Mouse (Mus musculus): ENCODE data around the gene Tnfrsf17. TPM values are rescaled to one million over a fixed set of nuclear protein-coding genes. Genes with fewer than 3 reads are reported as not detected.
"Not testable (repeated sequence)": the region's sequence is repeated elsewhere in the genome, so short reads cannot be mapped to it uniquely, and the experiment has no call there.

The Tnfrsf17 gene
- total RNA-seq, 2 experiments from 2014 or later = not detected

DNA sequence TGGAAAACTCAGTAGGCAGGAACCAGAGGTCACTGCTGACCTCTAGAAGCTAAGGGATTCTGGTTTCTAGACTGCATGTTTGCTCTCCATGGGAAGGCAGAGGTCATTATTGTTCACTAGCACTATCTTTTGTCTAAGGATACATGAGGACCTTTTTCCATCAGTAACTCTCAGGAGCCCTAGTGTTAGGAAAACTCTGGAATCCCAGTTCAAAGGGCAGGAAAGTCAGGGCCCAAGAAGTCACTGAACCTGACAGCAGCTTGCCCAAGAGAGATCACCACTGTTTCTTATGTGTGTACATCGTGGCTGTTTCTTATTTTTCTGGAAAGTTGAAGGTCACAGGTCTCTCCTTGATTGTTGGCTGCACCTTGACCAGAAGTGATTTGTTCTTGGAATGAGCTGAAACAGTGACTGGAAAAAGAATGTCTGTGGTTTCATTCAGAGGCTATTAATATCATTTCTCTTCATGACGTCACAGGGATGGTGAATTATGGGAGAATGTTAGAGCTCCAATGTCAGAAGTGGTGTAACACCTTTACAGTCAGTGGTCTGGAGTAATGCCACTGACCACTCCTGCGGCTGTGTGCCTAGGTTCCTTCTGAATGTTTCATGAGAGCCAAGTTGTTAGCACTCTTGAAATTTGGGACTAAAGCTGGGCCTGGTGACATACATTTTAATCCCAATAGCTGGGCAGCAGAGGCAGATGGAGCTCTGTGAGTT is 16.6 kb downstream of the Tnfrsf17 start:
- no peak for DNase-seq (ENCODE audit: low spot score in 2 of 2)

DNA sequence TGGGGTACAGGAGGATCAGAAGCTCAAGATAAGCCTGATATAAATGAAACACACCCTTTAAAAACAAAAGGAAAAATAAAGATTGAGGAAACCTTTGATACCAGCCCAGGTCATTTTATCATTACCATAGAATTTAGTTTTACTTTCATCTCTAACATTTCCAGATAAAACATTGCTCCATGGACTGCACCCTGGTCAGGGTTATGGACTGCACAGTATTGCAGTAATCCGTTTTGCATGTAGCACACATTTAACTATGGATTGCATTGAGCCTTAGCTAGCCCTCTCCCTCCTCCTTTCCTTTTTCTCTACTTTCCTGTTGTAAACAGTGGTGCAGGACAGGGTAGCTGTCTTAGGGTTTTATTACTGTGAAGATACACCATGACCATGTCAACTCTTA is 17.4 kb downstream of the Tnfrsf17 start:
- DNase-seq (ENCODE audit: low spot score in 2 of 2) = no peak

DNA sequence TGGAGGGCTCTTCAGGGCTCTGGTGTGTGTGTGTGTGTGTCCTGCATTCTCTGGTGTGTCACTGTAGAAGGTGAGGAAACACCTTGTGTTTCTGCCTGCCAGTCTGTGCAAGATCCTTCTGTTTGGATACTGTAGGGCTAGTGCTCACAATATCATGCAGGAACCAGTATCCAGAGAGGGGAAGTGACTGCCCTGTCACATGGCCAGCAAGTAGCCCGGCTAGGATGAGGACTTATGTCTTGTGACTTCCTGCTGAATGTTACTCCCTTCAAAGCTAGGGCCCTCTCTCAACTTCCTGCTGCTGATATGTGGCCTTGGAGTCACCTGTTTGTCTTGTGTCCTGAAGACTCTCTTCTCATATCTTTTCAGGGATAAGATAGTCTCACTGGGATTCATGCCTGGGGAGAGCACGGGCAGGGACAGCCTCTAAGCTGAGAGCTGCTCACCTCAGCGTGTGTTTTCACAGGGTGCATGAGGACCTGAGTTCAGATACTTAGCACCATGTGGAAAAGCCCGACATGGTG is 29.7 kb downstream of the Tnfrsf17 start:
- no peak for DNase-seq (ENCODE audit: low spot score in 2 of 2)

DNA sequence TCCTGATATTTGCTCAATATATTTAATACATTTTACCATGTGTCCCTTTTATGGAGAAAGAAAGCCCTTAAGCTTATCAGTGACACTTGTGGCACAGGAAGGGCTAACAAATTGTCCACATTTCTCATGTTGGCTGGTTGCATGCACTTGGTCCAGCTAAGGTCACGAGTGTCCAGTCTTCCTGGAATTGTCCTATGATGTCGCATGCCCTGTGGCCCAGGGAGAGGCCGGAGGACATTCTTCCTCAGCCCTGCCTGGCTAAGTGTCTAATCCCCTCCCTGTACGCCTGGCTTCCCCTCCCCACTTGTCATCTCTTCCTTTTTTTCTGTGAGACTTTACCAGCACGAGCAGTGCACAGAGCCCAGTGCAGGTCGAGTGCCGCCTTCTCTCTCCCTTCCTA is 38.3 kb downstream of the Tnfrsf17 start:
- no peak for DNase-seq (ENCODE audit: low spot score in 2 of 2)

DNA sequence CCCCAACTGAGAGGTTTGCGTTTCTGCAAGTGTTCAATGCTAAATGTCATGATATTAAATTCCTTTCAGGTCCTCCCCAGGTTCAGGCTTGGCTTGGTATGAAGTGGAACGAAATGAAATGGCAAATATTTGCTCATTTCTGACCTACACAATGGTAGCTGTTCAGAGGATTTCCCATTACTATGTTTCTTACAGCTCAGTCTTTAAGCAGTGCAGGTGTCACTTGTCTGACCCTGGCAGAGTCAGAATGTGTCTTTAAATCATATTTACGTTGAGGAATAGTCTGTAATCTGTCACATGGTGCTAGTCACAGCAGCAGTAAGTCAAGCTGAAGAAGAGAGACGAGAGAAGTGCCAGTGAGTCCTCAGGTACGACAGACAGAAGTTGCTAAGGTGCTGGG is 45.6 kb downstream of the Tnfrsf17 start:
- DNase-seq (ENCODE audit: low spot score in 2 of 2) = no peak

DNA sequence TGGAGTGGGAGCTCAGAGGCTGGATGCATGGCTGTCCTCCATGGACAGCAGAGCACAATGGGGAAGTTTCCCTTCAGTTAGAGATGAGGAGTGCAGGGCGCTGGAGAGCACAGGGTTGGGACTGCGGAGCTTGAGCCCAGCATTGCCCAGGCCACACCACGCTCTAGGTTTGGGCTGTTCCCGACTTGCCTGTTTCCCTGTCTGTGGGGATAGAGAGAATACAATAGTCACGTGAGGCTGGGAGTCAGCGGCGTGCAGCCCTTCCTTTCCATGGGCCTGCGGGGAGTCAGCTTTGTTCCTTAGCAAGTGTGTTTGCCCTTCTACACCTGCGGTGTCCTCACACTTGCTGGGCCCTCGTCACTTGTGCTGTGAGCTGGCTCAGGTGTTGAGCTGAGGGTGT is 46.3 kb downstream of the Tnfrsf17 start:
- no peak for DNase-seq (ENCODE audit: low spot score in 2 of 2)

DNA sequence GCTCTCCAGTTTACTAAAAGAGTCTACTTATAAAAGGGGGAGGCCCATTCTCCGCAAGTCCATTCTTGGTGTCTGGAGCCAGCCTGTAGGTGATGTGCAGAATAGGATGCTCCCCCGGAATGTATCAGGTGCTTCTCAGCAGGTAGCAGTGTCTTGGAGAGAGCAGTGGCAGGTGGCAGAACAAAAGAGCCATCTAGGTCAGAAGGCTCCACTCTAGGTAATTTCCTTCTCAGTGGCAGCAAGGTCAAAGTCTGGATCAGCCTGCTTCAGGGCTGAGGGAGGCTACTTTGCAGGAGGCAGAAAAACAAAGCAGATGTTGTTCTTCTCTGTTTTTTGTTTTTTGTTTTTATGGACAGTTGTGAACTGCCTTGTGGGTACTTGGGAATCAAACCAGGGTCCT is 47.0 kb downstream of the Tnfrsf17 start:
- not testable (repeated sequence) for DNase-seq (ENCODE audit: low spot score in 2 of 2)

DNA sequence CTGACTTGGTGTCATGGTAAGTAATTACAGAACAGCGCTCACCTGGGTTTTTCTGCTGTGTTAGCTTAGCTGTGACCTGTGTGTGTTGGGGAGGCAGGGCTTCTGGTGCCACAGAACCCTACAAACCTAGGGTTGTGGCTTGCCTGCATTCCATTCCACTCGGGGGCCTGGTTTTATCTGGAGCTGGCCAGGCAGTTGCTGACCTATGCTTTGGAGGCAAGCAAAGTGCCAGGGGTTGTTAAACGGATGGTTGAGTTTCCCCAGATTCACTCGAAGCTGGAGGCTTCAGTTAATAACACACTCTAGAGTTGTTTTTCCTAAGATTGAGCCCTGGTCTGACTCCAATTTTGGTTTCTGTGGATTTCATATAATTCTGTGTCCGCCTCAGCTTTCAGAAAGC is 52.0 kb downstream of the Tnfrsf17 start:
- no peak for DNase-seq (ENCODE audit: low spot score in 2 of 2)

DNA sequence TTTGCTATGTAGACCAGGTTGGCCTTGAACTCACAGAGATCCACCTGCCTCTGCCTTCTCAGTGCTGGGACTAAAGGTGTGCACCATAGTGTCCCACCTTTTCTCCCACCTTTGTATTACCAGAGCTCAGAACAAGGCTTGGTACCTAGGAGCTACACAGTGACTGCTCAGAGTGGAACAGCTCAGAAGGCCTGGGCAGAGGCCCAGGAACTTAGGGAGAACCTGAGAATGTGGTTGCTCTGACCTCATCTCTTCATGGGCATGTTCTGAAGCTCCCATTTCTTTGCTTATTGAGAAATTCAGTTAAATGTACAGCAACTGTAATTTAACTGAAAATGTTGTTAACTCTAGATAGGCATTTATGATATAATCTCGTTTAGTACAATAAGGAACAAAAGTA is 53.2 kb downstream of the Tnfrsf17 start:
- no peak for DNase-seq (ENCODE audit: low spot score in 2 of 2)

DNA sequence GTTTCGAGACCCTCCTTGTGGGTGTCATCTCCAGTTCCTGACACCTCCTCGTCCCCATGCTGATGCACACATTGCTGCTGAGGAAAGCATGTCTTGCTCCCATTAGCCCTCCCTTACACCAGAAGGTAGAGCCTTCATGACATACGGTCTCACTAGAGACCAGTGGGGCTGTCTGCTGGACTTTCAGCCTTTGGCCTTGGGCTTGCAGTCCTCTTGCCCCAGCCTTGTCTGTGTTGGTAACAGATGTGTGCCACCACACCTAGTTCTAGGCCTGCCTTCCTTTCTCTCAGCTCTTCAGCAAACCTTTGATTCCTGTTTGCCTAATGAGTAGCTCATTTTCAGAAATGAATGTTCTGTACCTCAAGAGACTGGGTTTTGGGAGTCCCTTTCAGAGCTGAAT is 54.8 kb downstream of the Tnfrsf17 start:
- DNase-seq (ENCODE audit: low spot score in 2 of 2) = no peak

DNA sequence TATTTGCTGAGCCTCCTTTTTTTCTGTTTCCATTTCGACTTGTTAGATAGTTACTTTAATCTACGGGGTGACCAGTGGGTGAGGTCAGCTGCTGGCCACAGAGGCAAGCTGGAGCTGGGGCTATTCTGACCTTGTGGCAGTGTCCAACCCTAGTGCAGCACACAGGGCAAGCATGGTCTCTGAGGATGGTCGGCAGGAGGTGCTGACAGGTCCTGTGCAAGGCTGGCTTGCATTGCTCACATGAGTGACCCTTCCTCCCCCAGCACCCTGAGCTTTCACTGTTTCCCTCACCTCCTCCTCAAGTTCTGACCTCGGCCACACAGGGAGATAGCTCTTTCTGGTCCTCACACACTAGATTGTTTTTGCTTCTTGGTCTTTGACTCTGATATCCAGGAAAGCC is 55.5 kb downstream of the Tnfrsf17 start:
- no peak for DNase-seq (ENCODE audit: low spot score in 2 of 2)

DNA sequence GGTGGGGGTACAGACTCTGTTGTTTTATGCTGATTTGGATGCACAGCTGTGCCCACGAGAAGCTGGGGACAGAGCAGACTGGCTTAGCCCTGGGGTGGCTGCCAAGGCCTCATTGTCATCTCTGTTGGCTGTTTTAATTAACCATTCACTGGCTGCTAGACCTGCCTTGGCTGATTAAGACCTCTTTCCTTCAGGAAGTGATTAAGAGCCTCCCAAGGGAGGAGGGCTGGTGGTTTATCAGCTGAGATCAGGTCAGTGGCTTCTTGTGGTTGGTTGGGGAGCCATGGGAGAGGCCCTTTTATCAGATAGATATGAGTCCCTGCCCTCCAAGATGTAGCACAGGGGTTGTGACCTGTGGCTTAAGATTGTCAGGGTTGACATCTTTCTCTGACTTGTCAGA is 56.0 kb downstream of the Tnfrsf17 start:
- no peak for DNase-seq (ENCODE audit: low spot score in 2 of 2)

Other genes with a start within 250 kb of the Tnfrsf17 start
- 10 to 100 TPM; 62.0 to 67.0 TPM for gene Litaf, start 247.7 kb upstream of the Tnfrsf17 start, total RNA-seq (2021)
- 10 to 100 TPM; 44.4 to 50.0 TPM for gene Txndc11, start 179.2 kb upstream of the Tnfrsf17 start, total RNA-seq (2021)
- gene Zc3h7a, start 137.4 kb upstream of the Tnfrsf17 start, total RNA-seq (2021) = 100 to 1,000 TPM in 1 of 2 experiments, 10 to 100 TPM in 1; 94.4 to 117 TPM
- gene Rsl1d1, start 110.5 kb upstream of the Tnfrsf17 start, total RNA-seq (2021) = 10 to 100 TPM; 85.4 to 89.7 TPM
- gene Gspt1, start 59.5 kb upstream of the Tnfrsf17 start, total RNA-seq (2021) = 100 to 1,000 TPM; 102 to 117 TPM
- gene Snx29, start 9.1 kb downstream of the Tnfrsf17 start, total RNA-seq (2021) = 10 to 100 TPM; 20.1 to 30.2 TPM